Comparison of ENCODE assay signal across 30 mouse cellular contexts in genomic region chr9:107925251-107925650, GRCm38 (mm10). TPM values are rescaled to one million over a fixed set of nuclear protein-coding genes. Genes with fewer than 3 reads are reported as not detected.
DNase-seq lines count a peak whose midpoint lies in the region; ATAC-seq and TF ChIP-seq lines count a peak whose summit lies in the region.
"Had no signal": no experiment of that assay in that cellular context is flagged by ENCODE, and none has a peak within 500 bp of the region (broad histone marks: within the 10 kb centered on the region; RNA-seq: fewer than 3 reads in every experiment).

No protein-coding gene starts in this region.

- TF ChIP-seq POLR2A in cerebellum, adult 2 months (IDR thresholded peaks at IDR 0.05; ENCODE audit: borderline replicate concordance, insufficient read depth, low read length): no peak

- no peak overlapping the region for H3K9ac ChIP-seq in midbrain, embryonic 11.5 days (ENCODE audit: low read length)
- H3K9ac ChIP-seq in midbrain, postnatal 0 days (replicated peaks; ENCODE audit: low read length, poor library complexity, severe bottlenecking): no peak overlapping the region
- H3K9ac ChIP-seq: embryonic facial prominence, embryonic 13.5 days; liver, embryonic 13.5 days; neural tube, embryonic 12.5 days had no signal

- peak overlapping the region; percentile 75; the same call in 1 of the 2 replicates for H3K27ac ChIP-seq in gastrocnemius, adult 2 months
- no peak overlapping the region for H3K27ac ChIP-seq in midbrain, embryonic 11.5 days (ENCODE audit: low read depth, low read length)
- H3K27ac ChIP-seq in midbrain, postnatal 0 days (ENCODE audit: low read depth, low read length): peak overlapping the region; percentile 12; the same call in 1 of the 2 replicates
- no peak overlapping the region for H3K27ac ChIP-seq in cerebellum, adult 2 months (ENCODE audit: insufficient read depth, low read length)
- H3K27ac ChIP-seq: embryonic facial prominence, embryonic 13.5 days; kidney, postnatal 0 days; left cerebral cortex, adult 2 months; liver, embryonic 13.5 days; neural tube, embryonic 12.5 days had no signal

- DNase-seq in gastrocnemius, adult 2 months: no peak
- DNase-seq in gastrocnemius, postnatal 25 days: no peak
- peak; percentile 61 to 70 for DNase-seq in right cerebral cortex, postnatal 10 days (ENCODE audit: low spot score in 2 of 2)
- no peak for DNase-seq in right cerebral cortex, adult 18-20 months
- peak; percentile 87 for DNase-seq in midbrain, embryonic 11.5 days (ENCODE audit: low spot score, missing footprints)
- DNase-seq in midbrain, postnatal 0 days (ENCODE audit: low spot score): no peak
- no peak for DNase-seq in cerebellum, adult 2 months
- DNase-seq in yolk sac, embryonic 10.5 days (ENCODE audit: low spot score): no peak
- DNase-seq: adrenal gland, postnatal 14 days; B cell, adult 2 months; cerebellum, postnatal 14 days; kidney, adult 2 months; layer of hippocampus, adult 9-11 months; liver, embryonic 13.5 days; lung, adult 2 months had no signal

- intact Hi-C loops in gastrocnemius, adult 2 months (cut with DNase I): no loop called here

- no peaks in the 10 kb centered on the region for H3K9me3 ChIP-seq in midbrain, embryonic 11.5 days (ENCODE audit: control insufficient read depth, low read length)
- H3K9me3 ChIP-seq in midbrain, postnatal 0 days (ENCODE audit: low read length): no peaks in the 10 kb centered on the region
- H3K9me3 ChIP-seq: embryonic facial prominence, embryonic 13.5 days; liver, embryonic 13.5 days; neural tube, embryonic 12.5 days had no signal

- no peaks in the 10 kb centered on the region for H3K27me3 ChIP-seq in midbrain, embryonic 11.5 days (ENCODE audit: control insufficient read depth, insufficient read depth, low read length)
- H3K27me3 ChIP-seq in midbrain, postnatal 0 days (ENCODE audit: insufficient read depth, low read length): no peaks in the 10 kb centered on the region
- H3K27me3 ChIP-seq in cerebellum, adult 2 months (ENCODE audit: control insufficient read depth, insufficient read depth, low read length): no peaks in the 10 kb centered on the region
- H3K27me3 ChIP-seq: neural tube, embryonic 12.5 days had no signal

- no peaks in the 10 kb centered on the region for H3K36me3 ChIP-seq in midbrain, embryonic 11.5 days (ENCODE audit: control insufficient read depth, insufficient read depth, low read length)
- H3K36me3 ChIP-seq in midbrain, postnatal 0 days (ENCODE audit: insufficient read depth, low read length): no peaks in the 10 kb centered on the region
- H3K36me3 ChIP-seq: embryonic facial prominence, embryonic 13.5 days; liver, embryonic 13.5 days; neural tube, embryonic 12.5 days had no signal

- peaks cover 18% of the 10 kb centered on the region for H3K4me1 ChIP-seq in midbrain, embryonic 11.5 days (ENCODE audit: control insufficient read depth, insufficient read depth, low read length)
- H3K4me1 ChIP-seq in midbrain, postnatal 0 days (ENCODE audit: insufficient read depth, low read length): 0 out of 2 replicates have a peak, but pooled peaks cover 14% of the 10 kb centered on the region
- no peaks in the 10 kb centered on the region for H3K4me1 ChIP-seq in cerebellum, adult 2 months (ENCODE audit: control insufficient read depth, insufficient read depth, low read length)

- no peak overlapping the region for H3K4me2 ChIP-seq in midbrain, embryonic 11.5 days
- no peak overlapping the region for H3K4me2 ChIP-seq in midbrain, postnatal 0 days (ENCODE audit: low read depth, low read length, poor library complexity, severe bottlenecking)
- H3K4me2 ChIP-seq: embryonic facial prominence, embryonic 13.5 days; liver, embryonic 13.5 days; neural tube, embryonic 12.5 days had no signal

- TF ChIP-seq CTCF in gastrocnemius, adult 2 months (IDR thresholded peaks at IDR 0.05): no peak
- TF ChIP-seq CTCF in midbrain, postnatal 0 days (IDR thresholded peaks at IDR 0.05): no peak
- TF ChIP-seq CTCF in cerebellum, adult 2 months (IDR thresholded peaks at IDR 0.05; ENCODE audit: borderline replicate concordance, insufficient read depth, low read depth, low read length): no peak

- no peak overlapping the region for H3K4me3 ChIP-seq in gastrocnemius, adult 2 months
- no peak overlapping the region for H3K4me3 ChIP-seq in midbrain, embryonic 11.5 days (ENCODE audit: low read depth, low read length)
- no peak overlapping the region for H3K4me3 ChIP-seq in midbrain, postnatal 0 days (ENCODE audit: low read depth, low read length)
- H3K4me3 ChIP-seq in cerebellum, adult 2 months (replicated peaks; ENCODE audit: insufficient read depth, low read depth, low read length): no peak overlapping the region
- H3K4me3 ChIP-seq: embryonic facial prominence, embryonic 13.5 days; erythroblast, embryonic 14.5 days; left cerebral cortex, adult 2 months; liver, embryonic 13.5 days; neural tube, embryonic 12.5 days had no signal

- 19% methylated on average over 3 of the region's 3 CpGs for WGBS in midbrain, embryonic 11.5 days
- whole genome bisulfite sequencing in midbrain, postnatal 0 days: 15% methylated on average over 3 of the region's 3 CpGs
- 43% methylated on average over 3 of the region's 3 CpGs for WGBS in cerebellum, adult 2 months

- ATAC-seq in midbrain, embryonic 11.5 days (ENCODE audit: low FRiP score): peak; percentile 62
- no peak for ATAC-seq in midbrain, postnatal 0 days (ENCODE audit: low FRiP score)

RNA-seq across cellular contexts. Expression of gene Actl11, which starts 3.0 kb away (rescaled TPM):
- total RNA-seq in gastrocnemius, adult 2 months (2021): not detected
- total RNA-seq in gastrocnemius, postnatal 25 days (2021): not detected
- polyA plus RNA-seq in midbrain, embryonic 11.5 days (2014; fragmentation: Nextera tagmentation; extraction: Ambion mirVana): not detected in 2 replicates
- 0.05 TPM in 1 of 2 replicates, not detected in the other for total RNA-seq in midbrain, postnatal 0 days (2014; rRNA removed)
- not detected in 2 replicates for polyA plus RNA-seq in midbrain, postnatal 0 days (2015; fragmentation: Nextera tagmentation; extraction: Ambion mirVana)
- polyA plus RNA-seq in cerebellum, adult 2 months (2012; rRNA removed): not detected in 2 replicates
- total RNA-seq: adrenal gland, postnatal 14 days; CH12.LX; gastrocnemius, adult 18-20 months; hematopoietic stem cell, adult 5-6 weeks; left cerebral cortex, adult 2 months; left cerebral cortex, postnatal 36 days; megakaryocyte, adult 5-6 weeks had no signal
- polyA plus RNA-seq: embryonic facial prominence, embryonic 13.5 days; erythroblast, embryonic 14.5 days; heart, postnatal 0 days; intestine, embryonic 14.5 days; kidney, postnatal 0 days; large intestine, adult 2 months; limb, embryonic 14.5 days; liver, embryonic 13.5 days; lung, adult 2 months; neural tube, embryonic 12.5 days; urinary bladder, adult 2 months had no signal

RNA-seq across cellular contexts. Expression of gene Camkv, which starts 10.2 kb away (rescaled TPM):
- under 1 TPM in 1 of 2 experiments, not detected in 1; 0.22 TPM for total RNA-seq in gastrocnemius, adult 2 months (2021)
- total RNA-seq in gastrocnemius, postnatal 25 days (2021): under 1 TPM; 0.18 to 0.38 TPM
- polyA plus RNA-seq in midbrain, embryonic 11.5 days (2014; fragmentation: Nextera tagmentation; extraction: Ambion mirVana): 6.3 and 6.7 TPM in 2 replicates
- total RNA-seq in midbrain, postnatal 0 days (2014; rRNA removed): 133 and 153 TPM in 2 replicates
- 136 and 149 TPM in 2 replicates for polyA plus RNA-seq in midbrain, postnatal 0 days (2015; fragmentation: Nextera tagmentation; extraction: Ambion mirVana)
- polyA plus RNA-seq in cerebellum, adult 2 months (2012; rRNA removed): 20.2 and 25.1 TPM in 2 replicates
- total RNA-seq: CH12.LX had no signal
- polyA plus RNA-seq: heart, postnatal 0 days; kidney, adult 2 months had no signal

RNA-seq across cellular contexts. Expression of gene Mst1r, which starts 18.6 kb away (rescaled TPM):
- under 1 TPM; 0.54 to 0.81 TPM for total RNA-seq in gastrocnemius, adult 2 months (2021)
- total RNA-seq in gastrocnemius, postnatal 25 days (2021): 1 to 10 TPM; 1.3 to 2.1 TPM
- polyA plus RNA-seq in midbrain, embryonic 11.5 days (2014; fragmentation: Nextera tagmentation; extraction: Ambion mirVana): 0.60 and 0.80 TPM in 2 replicates
- total RNA-seq in midbrain, postnatal 0 days (2014; rRNA removed): 1.2 and 1.8 TPM in 2 replicates
- polyA plus RNA-seq in midbrain, postnatal 0 days (2015; fragmentation: Nextera tagmentation; extraction: Ambion mirVana): 1.1 and 1.2 TPM in 2 replicates
- 0.71 and 1.0 TPM in 2 replicates for polyA plus RNA-seq in cerebellum, adult 2 months (2012; rRNA removed)
- total RNA-seq: CH12.LX; hematopoietic stem cell, adult 5-6 weeks had no signal

RNA-seq across cellular contexts. Expression of gene Traip, which starts 24.7 kb away (rescaled TPM):
- total RNA-seq in gastrocnemius, adult 2 months (2021): under 1 TPM; 0.25 to 0.43 TPM
- total RNA-seq in gastrocnemius, postnatal 25 days (2021): under 1 TPM; 0.46 to 0.88 TPM
- polyA plus RNA-seq in midbrain, embryonic 11.5 days (2014; fragmentation: Nextera tagmentation; extraction: Ambion mirVana): 27.7 and 37.2 TPM in 2 replicates
- 9.0 and 11.4 TPM in 2 replicates for total RNA-seq in midbrain, postnatal 0 days (2014; rRNA removed)
- polyA plus RNA-seq in midbrain, postnatal 0 days (2015; fragmentation: Nextera tagmentation; extraction: Ambion mirVana): 11.6 and 12.0 TPM in 2 replicates
- 1.5 and 2.2 TPM in 2 replicates for polyA plus RNA-seq in cerebellum, adult 2 months (2012; rRNA removed)

RNA-seq across cellular contexts. Expression of gene Mon1a, which starts 37.3 kb away (rescaled TPM):
- 10 to 100 TPM in 1 of 2 experiments, 1 to 10 TPM in 1; 9.6 to 11.3 TPM for total RNA-seq in gastrocnemius, adult 2 months (2021)
- total RNA-seq in gastrocnemius, postnatal 25 days (2021): 1 to 10 TPM; 8.3 to 9.6 TPM
- polyA plus RNA-seq in midbrain, embryonic 11.5 days (2014; fragmentation: Nextera tagmentation; extraction: Ambion mirVana): 14.8 and 16.8 TPM in 2 replicates
- 23.9 and 24.9 TPM in 2 replicates for total RNA-seq in midbrain, postnatal 0 days (2014; rRNA removed)
- 16.7 and 18.1 TPM in 2 replicates for polyA plus RNA-seq in midbrain, postnatal 0 days (2015; fragmentation: Nextera tagmentation; extraction: Ambion mirVana)
- polyA plus RNA-seq in cerebellum, adult 2 months (2012; rRNA removed): 32.4 and 34.4 TPM in 2 replicates

Comparison
In these comparisons a context has a peak if more than half of its experiments do, and no peak if none do; other contexts are left out.
1. DNase-seq: peak in right cerebral cortex, postnatal 10 days (2 of 2) and midbrain, embryonic 11.5 days (single experiment); none in gastrocnemius, adult 2 months (single experiment), gastrocnemius, postnatal 25 days (single experiment), right cerebral cortex, adult 18-20 months (single experiment), midbrain, postnatal 0 days (single experiment), cerebellum, adult 2 months (0 of 2) and yolk sac, embryonic 10.5 days (single experiment).
2. H3K27ac ChIP-seq: peak in gastrocnemius, adult 2 months (single experiment) and midbrain, postnatal 0 days (single experiment); none in midbrain, embryonic 11.5 days (single experiment) and cerebellum, adult 2 months (single experiment).
3. RNA of gene Camkv, which starts 10.2 kb away (total RNA-seq): 133 to 153 TPM in midbrain, postnatal 0 days; 0.18 to 0.38 TPM in gastrocnemius, postnatal 25 days and 0.22 TPM in gastrocnemius, adult 2 months; every median in the first group is over 10 times any median in the second.